Mouse (Mus musculus): ENCODE data around the gene B3gnt2. TPM values are rescaled to one million over a fixed set of nuclear protein-coding genes. Genes with fewer than 3 reads are reported as not detected.

B3gnt2 gene
- polyA plus RNA-seq, 1 experiment = 18.9 TPM

GRCm38 (mm10) chr11:22793881-22794203 is 66.9 kb downstream of the B3gnt2 start:
- Histone ChIP-seq H3K4me3 (ENCODE audit: extremely low read depth, insufficient read depth, insufficient read length) (no peak overlapping the region), H3K36me3 (ENCODE audit: control insufficient read depth, insufficient read depth, low read length) (no peaks in the 10 kb centered on the region), H3K4me1 (ENCODE audit: control insufficient read depth, insufficient read depth, insufficient read length) (no peaks in the 10 kb centered on the region), H3K27me3 (ENCODE audit: control insufficient read depth, insufficient read depth, low read length) (no peaks in the 10 kb centered on the region), H3K27ac (ENCODE audit: insufficient read depth, low read length) (no peak overlapping the region)
- DNase-seq (ENCODE audit: low read depth in 1 of 2, low spot score in 2 of 2) = no peak
- TF ChIP-seq CTCF (IDR thresholded peaks at IDR 0.05; ENCODE audit: extremely low read depth, insufficient read depth, insufficient read length, insufficient replicate concordance) = no peak
- TF ChIP-seq POLR2A (IDR thresholded peaks at IDR 0.05; ENCODE audit: low read depth, low read length) = no peak
- 83% methylated on average over 1 of the region's 1 CpGs for WGBS

DNA sequence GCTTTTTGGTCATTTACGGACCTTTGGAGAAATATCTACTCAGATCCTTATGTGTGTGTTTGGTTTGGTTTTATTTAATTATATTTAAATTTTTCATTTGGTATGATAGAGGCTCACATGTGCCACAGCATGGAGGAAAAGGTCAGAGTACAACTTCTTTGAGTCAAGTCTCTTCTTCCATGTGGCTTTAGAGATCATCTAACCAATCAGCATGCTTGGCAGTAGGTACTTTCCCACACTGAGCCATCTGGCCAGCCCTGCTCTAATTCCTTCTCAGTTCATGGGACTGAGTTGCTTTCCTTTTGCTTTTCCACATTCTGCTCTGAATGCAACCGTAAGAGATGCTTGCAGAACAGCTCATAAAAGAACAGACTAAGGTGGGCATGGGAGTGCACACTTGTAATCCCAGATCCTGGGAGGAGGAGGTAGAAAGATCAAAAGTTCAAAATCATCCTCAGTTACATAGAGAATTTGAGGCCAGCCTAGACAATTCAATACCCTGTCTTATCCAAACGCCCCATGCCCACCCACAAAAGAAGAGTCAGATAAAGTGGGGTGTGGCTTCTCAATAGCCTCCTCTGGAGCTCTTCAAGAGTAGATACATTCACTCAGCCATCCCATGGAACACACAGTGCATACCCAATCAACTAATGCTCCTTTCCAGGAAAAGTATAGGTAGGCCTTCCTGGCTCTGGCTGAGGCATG is 67.4 kb downstream of the B3gnt2 start:
- Histone ChIP-seq H3K27ac (ENCODE audit: insufficient read depth, low read length) (no peak overlapping the region), H3K36me3 (ENCODE audit: control insufficient read depth, insufficient read depth, low read length) (no peaks in the 10 kb centered on the region), H3K4me3 (ENCODE audit: extremely low read depth, insufficient read depth, insufficient read length) (no peak overlapping the region), H3K27me3 (ENCODE audit: control insufficient read depth, insufficient read depth, low read length) (no peaks in the 10 kb centered on the region), H3K4me1 (ENCODE audit: control insufficient read depth, insufficient read depth, insufficient read length) (no peaks in the 10 kb centered on the region)
- TF ChIP-seq POLR2A (IDR thresholded peaks at IDR 0.05; ENCODE audit: low read depth, low read length) (no peak), CTCF (IDR thresholded peaks at IDR 0.05; ENCODE audit: extremely low read depth, insufficient read depth, insufficient read length, insufficient replicate concordance) (no peak)
- WGBS = 88% methylated on average over 3 of the region's 3 CpGs
- DNase-seq (ENCODE audit: low read depth in 1 of 2, low spot score in 2 of 2) = no peak

DNA sequence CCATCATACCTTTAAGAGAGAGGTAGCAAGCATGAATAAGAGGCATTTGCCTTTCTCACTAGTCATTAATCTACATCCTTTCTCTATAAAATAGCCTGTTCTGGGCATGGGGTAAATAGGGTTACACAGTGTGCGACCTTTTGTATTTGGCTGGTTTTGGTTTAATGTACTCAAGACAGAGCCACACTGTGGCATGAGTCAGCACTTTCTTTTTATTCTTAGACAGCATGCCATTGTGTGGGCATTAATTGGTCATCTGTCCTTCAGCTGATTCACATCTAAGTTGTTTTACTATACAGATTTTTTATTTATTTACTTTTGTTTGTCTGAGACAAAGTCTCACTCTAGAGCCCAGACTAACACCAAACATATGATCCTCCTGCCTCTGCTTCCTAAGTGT is 68.6 kb downstream of the B3gnt2 start:
- no peak for DNase-seq (ENCODE audit: low read depth in 1 of 2, low spot score in 2 of 2)
- Histone ChIP-seq H3K36me3 (ENCODE audit: control insufficient read depth, insufficient read depth, low read length) (no peaks in the 10 kb centered on the region), H3K4me1 (ENCODE audit: control insufficient read depth, insufficient read depth, insufficient read length) (no peaks in the 10 kb centered on the region), H3K4me3 (ENCODE audit: extremely low read depth, insufficient read depth, insufficient read length) (no peak overlapping the region), H3K27me3 (ENCODE audit: control insufficient read depth, insufficient read depth, low read length) (no peaks in the 10 kb centered on the region), H3K27ac (ENCODE audit: insufficient read depth, low read length) (no peak overlapping the region)
- WGBS = 89% methylated on average over 1 of the region's 1 CpGs
- no peak for TF ChIP-seq POLR2A (IDR thresholded peaks at IDR 0.05; ENCODE audit: low read depth, low read length)
- no peak for TF ChIP-seq CTCF (IDR thresholded peaks at IDR 0.05; ENCODE audit: extremely low read depth, insufficient read depth, insufficient read length, insufficient replicate concordance)

- no peaks in the 10 kb centered on the region for H3K4me1 ChIP-seq (ENCODE audit: control insufficient read depth, insufficient read depth, insufficient read length)
- H3K27me3 ChIP-seq (ENCODE audit: control insufficient read depth, insufficient read depth, low read length) = no peaks in the 10 kb centered on the region
- WGBS = 93% methylated on average over 5 of the region's 5 CpGs
- H3K4me3 ChIP-seq (ENCODE audit: extremely low read depth, insufficient read depth, insufficient read length) = no peak overlapping the region
- TF ChIP-seq POLR2A (IDR thresholded peaks at IDR 0.05; ENCODE audit: low read depth, low read length) (no peak), CTCF (IDR thresholded peaks at IDR 0.05; ENCODE audit: extremely low read depth, insufficient read depth, insufficient read length, insufficient replicate concordance) (no peak)
- no peaks in the 10 kb centered on the region for H3K36me3 ChIP-seq (ENCODE audit: control insufficient read depth, insufficient read depth, low read length)
- H3K27ac ChIP-seq (ENCODE audit: insufficient read depth, low read length) = no peak overlapping the region
- no peak for DNase-seq (ENCODE audit: low read depth in 1 of 2, low spot score in 2 of 2)
These were observed 69.0 kb downstream of the B3gnt2 start for GRCm38 (mm10) chr11:22791726-22792125.

- H3K27ac ChIP-seq (ENCODE audit: insufficient read depth, low read length) = no peak overlapping the region
These were observed 72.9 kb downstream of the B3gnt2 start for GRCm38 (mm10) chr11:22787833-22788232.

DNA sequence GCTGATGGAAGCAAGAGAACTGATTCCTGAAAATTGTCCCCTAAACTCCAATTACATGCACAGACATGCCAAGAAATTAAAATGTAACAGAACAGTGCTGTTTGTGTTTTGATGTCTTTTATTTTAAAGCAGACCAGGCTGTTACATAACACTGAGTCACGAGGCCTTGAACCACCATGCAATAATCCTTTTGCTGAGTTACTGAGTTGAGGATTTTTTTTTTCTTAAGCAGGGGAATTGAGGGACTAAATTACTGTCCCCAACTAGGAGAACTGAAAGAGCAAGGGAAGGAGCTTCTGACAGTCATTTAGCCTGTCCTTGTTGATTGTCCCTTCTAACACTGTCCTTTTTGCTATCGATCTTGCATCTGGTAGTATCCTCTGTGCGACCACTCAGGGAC is 76.3 kb downstream of the B3gnt2 start:
- H3K27ac ChIP-seq (ENCODE audit: insufficient read depth, low read length) = no peak overlapping the region
- no peak overlapping the region for H3K4me3 ChIP-seq (ENCODE audit: extremely low read depth, insufficient read depth, insufficient read length)
- no peaks in the 10 kb centered on the region for H3K27me3 ChIP-seq (ENCODE audit: control insufficient read depth, insufficient read depth, low read length)
- H3K4me1 ChIP-seq (ENCODE audit: control insufficient read depth, insufficient read depth, insufficient read length) = peaks cover 25% of the 10 kb centered on the region
- 92% methylated on average over 3 of the region's 3 CpGs for WGBS
- no peak for TF ChIP-seq POLR2A (IDR thresholded peaks at IDR 0.05; ENCODE audit: low read depth, low read length)
- no peak for TF ChIP-seq CTCF (IDR thresholded peaks at IDR 0.05; ENCODE audit: extremely low read depth, insufficient read depth, insufficient read length, insufficient replicate concordance)
- H3K36me3 ChIP-seq (ENCODE audit: control insufficient read depth, insufficient read depth, low read length) = no peaks in the 10 kb centered on the region
- DNase-seq (ENCODE audit: low read depth in 1 of 2, low spot score in 2 of 2) = no peak

More at GRCm38 (mm10) chr11:22787833-22788232, 72.9 kb downstream of the B3gnt2 start:
- no peaks in the 10 kb centered on the region for H3K36me3 ChIP-seq (ENCODE audit: control insufficient read depth, insufficient read depth, low read length)
- WGBS = 82% methylated on average over 2 of the region's 2 CpGs
- TF ChIP-seq CTCF (IDR thresholded peaks at IDR 0.05; ENCODE audit: extremely low read depth, insufficient read depth, insufficient read length, insufficient replicate concordance) (no peak), POLR2A (IDR thresholded peaks at IDR 0.05; ENCODE audit: low read depth, low read length) (no peak)
- peaks cover 3% of the 10 kb centered on the region; the same call in 1 of the 2 replicates for H3K4me1 ChIP-seq (ENCODE audit: control insufficient read depth, insufficient read depth, insufficient read length)
- H3K4me3 ChIP-seq (ENCODE audit: extremely low read depth, insufficient read depth, insufficient read length) = no peak overlapping the region
- no peak for DNase-seq (ENCODE audit: low read depth in 1 of 2, low spot score in 2 of 2)
- no peaks in the 10 kb centered on the region for H3K27me3 ChIP-seq (ENCODE audit: control insufficient read depth, insufficient read depth, low read length)

DNA sequence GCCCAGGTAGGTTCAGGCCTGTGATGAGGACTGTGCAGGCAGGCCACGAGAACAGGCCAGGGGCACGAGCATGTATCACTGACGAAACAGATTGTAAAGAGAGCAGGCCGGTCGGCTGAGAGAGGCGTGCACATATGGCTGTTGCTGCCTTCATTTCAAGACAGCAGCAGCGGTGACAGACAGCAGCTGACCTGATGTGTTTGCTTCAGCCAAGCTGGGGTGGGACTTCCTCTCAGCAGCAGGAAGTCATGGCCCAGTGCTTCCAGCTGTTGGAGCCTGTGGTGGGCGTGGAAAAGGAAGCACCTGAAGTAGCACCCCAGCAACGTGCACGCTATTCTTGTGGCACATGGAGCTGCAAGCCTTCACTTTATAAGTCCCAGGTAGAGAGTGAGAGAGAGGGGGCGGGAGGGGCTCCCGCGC is 78.0 kb downstream of the B3gnt2 start:
- DNase-seq (ENCODE audit: low read depth in 1 of 2, low spot score in 2 of 2) = peak; percentile 81 to 87
- H3K36me3 ChIP-seq (ENCODE audit: control insufficient read depth, insufficient read depth, low read length) = no peaks in the 10 kb centered on the region
- peaks cover 25% of the 10 kb centered on the region for H3K4me1 ChIP-seq (ENCODE audit: control insufficient read depth, insufficient read depth, insufficient read length)
- peak overlapping the region; percentile 97 for H3K27ac ChIP-seq (ENCODE audit: insufficient read depth, low read length)
- H3K4me3 ChIP-seq (ENCODE audit: extremely low read depth, insufficient read depth, insufficient read length) = peak overlapping the region; percentile 54
- TF ChIP-seq CTCF (IDR thresholded peaks at IDR 0.05; ENCODE audit: extremely low read depth, insufficient read depth, insufficient read length, insufficient replicate concordance) (no peak), POLR2A (IDR thresholded peaks at IDR 0.05; ENCODE audit: low read depth, low read length) (peak; percentile 26; the same call in 1 of the 2 replicates)
- H3K27me3 ChIP-seq (ENCODE audit: control insufficient read depth, insufficient read depth, low read length) = no peaks in the 10 kb centered on the region
- whole genome bisulfite sequencing = 16% methylated on average over 13 of the region's 13 CpGs

Data from spleen, adult 2 months (tissue).